Mouse (Mus musculus): ENCODE measurements around the gene Crebzf. TPM values are rescaled to one million over a fixed set of nuclear protein-coding genes. Genes with fewer than 3 reads are reported as not detected.

The Crebzf gene
- total RNA-seq (2021), result 10 to 100 TPM; 75.2 to 88.0 TPM
- long read RNA-seq, transcript Crebzf-201 (1 exons, 3,376 nt), result minor isoform, 9 of 54 reads
- long read RNA-seq, transcript Crebzf-209 (3 exons, 789 nt), result minor isoform, 5 of 54 reads
- long read RNA-seq, transcript Crebzf-203 (3 exons, 891 nt), result minor isoform, 8 of 54 reads
- long read RNA-seq, transcript Crebzf-205 (2 exons, 1,380 nt), result major isoform, 26 of 54 reads
- long read RNA-seq, partial matches to known transcripts, result 0 of 54 reads
- long read RNA-seq, other reads (novel, unspliced or antisense), result 1 of 54 reads

DNA sequence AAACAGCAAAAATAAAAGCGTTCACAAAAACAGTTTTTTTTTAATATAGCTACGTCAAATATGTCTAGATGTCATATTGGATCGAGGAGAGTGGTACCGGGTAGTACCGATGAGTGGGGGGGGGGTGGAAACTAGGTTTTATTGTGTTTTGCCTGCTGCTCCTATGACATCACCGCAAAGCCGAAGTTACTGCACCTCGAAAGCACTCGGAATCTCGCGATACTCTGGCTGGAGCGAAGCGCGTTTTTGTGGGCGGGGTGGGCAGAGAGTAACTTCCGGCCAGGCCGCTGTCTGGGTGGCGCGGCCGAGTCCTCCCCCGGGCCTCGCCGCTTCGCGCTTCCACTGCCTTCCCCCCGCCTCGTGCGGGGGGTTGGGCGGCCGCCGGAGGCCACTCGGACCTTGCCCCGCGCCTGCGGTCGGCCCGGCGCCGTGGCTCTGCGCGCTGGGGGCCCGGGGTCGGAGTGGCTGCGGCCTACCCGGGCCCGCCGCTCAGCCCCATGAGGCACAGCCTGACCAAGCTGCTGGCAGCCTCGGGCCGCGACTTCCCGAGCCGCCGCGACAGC is at the start of gene Crebzf:
Gene Crebzf (plus strand): TSS at position 212 of the 563 bp plus-strand sequence.
- DNase-seq (ENCODE audit: low spot score in 2 of 2), result peak; percentile 93 to 96

DNA sequence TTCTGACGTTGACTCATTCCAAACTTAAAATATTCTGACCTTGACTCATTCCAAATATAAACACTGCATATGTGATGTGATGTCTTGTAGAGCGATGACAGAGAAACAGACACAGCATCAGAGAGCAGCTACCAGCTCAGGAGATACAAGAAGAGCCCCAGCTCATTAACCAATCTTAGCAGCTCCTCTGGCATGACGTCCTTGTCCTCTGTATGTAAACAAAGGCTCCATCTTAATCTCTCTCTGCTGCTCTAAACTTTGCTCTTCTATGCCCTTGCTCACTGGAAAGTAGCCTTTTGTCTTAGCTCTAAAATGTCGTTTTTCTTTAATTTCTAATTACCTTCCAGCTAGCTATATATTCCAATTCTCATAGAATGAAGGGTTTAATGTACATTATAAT is 47.5 kb upstream of the Crebzf start:
- no peak for DNase-seq (ENCODE audit: low spot score in 2 of 2)

DNA sequence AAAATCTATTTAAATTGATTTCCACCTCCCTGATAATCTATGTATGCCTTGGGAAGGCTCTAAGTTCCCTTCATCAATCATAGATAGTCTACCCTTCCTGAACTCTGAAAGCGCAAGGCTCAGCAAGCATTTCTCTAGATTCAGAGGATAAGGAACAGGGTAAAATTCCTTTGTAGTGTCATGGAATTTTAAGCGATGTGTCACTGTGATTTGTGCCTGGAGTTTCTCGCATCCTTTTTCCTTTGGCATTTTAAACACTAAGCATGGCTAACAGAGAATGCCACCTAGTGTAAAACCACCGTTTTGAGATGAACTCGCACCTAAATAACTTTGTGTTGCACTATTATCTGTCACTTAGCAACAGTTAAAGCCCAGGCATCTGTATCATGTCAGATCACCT is 46.6 kb upstream of the Crebzf start:
- no peak for DNase-seq (ENCODE audit: low spot score in 2 of 2)

DNA sequence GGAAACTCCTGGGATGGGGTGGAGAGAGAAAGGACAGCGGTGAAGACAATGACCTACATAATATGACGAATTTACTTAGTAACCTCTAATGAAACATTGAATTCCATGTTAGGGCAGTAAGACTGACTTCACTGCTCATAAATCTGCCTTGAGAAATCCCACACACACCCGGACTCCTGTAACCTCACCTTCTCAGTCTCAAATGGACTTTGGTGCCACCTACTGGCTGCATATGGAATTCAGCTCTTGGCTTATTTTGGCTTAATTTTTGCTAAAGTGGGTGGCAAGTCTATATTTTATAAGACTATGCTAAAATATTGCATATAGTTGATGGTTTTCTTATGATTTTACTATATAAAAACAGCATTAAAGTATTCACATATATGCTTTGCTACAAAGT is 32.6 kb upstream of the Crebzf start:
- DNase-seq (ENCODE audit: low spot score in 2 of 2), result peak; percentile 71 to 76

DNA sequence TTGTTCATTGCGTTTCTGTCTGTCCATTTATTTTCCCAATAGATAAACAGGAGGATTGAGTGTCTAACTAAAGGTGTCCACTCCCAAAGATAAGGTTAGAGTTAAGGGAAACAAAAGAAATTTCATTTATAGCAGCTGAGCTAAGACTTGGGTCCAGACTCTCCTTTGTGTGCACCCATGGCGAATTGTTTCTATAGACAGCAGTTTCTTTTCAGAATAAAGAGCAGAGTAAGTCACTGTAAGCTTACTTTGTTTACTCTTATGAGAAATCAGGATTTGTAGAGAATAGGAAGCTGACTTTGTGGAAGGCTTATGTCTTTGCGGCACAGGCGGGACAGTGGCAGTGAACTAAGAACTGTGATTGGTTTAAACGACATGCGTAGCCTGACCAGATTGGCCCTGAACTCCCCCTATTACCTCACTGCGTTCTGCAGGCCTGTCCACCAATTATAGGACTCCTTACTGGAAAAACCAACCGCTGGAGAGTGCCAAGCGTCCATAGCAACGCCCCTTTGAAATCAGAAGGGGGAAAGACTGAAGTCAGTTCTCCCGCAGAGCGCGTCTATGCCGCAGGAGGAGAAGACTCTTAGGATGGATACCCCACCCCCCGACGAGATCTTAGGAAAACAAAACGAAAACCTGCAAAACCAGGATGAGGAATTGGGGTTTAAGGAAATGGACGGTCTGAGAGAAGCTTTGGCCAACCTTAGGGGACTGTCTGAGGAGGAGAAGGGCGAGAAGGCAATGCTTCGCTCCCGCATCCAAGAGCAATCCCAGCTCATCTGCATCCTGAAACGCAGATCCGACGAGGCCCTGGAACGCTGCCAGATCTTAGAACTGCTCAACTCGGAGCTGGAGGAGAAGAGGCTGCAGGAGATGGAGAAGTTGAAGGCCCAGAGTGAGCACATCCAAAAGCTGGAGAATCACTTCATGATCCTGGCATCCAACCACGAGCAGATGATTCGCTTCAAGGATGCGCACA is 16.2 kb upstream of the Crebzf start, which contains the start of gene Ccdc89:
Gene Ccdc89 (plus strand): TSS at position 558 of the 982 bp plus-strand sequence.
- DNase-seq (ENCODE audit: low spot score in 2 of 2), result peak; percentile 77 to 81

DNA sequence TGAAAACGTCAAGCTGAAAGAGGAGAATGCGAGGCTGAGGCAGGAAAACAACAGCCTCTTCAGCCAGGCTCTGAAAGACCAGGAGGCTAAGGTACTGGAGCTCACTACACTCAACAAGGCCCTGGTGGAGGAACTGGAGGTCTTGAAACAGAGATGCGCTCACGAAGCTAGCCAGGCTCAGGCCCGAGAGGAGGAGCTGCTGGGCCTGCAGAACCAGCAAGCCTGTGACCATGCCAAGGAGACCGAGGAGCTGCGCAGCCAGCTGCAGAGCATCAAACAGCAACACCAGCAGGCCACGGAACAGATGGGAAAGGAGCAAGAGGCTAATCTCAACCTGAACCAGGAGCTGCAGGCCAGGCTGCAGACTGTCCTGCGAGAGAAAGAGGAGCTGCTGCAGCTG is 15.5 kb upstream of the Crebzf start:
- no peak for DNase-seq (ENCODE audit: low spot score in 2 of 2)

DNA sequence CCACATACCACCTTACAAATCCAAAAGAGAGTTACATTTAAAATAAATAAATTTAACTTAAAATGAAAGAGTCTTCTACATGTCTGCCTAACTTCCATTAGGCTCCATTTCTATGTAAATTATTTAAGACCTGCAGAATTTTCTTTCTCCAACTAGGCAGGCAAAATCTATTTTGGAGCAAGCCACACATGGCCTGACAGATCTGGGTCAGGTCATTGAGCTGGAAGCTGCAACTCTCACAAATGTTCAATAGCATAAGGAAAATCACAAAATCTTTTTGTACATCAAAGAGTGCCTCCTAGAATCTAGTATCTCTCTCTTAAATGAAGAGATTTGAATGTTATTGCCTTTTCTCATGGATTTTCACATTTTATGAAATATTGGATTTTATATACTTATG is 10.3 kb upstream of the Crebzf start:
- DNase-seq (ENCODE audit: low spot score in 2 of 2), result no peak

DNA sequence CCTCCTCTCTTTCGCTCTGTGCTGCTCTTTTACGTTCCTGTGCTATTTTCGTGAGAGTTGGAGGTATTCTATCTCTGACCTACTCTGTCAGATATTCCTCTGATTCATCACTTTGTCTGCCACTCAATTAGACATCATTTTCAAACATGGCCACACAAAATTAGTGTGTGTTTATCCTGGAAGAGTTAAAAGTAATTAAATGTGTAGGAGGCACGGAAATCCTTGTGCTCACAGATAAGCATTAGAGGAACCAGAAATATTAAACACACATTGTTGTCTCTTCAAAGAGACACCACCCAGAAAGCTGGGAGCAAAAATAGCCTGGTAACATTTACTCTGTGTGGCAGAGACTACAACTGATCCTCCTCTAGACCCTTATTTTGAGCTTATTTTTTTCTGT is 2.5 kb upstream of the Crebzf start:
- DNase-seq (ENCODE audit: low spot score in 2 of 2), result no peak

DNA sequence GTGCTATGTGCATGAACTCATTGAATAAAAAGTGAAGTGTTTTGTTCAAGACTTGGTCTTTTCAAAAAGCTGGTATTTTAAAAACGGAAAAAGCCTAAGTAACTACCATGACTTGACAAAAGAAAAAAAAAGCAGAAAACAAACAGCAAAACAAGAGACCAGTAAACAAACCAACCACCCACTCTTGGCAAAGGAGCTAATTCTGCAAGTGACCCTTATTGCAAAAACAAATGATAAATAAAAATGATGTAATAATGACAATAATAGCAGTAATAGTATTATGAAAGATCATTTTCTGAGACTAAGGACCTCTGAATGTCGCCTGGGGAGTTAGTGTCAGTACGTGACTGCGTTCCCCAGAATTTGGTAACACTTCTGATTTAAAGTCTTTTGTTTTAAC is 459 bp upstream of the Crebzf start:
- no peak for DNase-seq (ENCODE audit: low spot score in 2 of 2)

DNA sequence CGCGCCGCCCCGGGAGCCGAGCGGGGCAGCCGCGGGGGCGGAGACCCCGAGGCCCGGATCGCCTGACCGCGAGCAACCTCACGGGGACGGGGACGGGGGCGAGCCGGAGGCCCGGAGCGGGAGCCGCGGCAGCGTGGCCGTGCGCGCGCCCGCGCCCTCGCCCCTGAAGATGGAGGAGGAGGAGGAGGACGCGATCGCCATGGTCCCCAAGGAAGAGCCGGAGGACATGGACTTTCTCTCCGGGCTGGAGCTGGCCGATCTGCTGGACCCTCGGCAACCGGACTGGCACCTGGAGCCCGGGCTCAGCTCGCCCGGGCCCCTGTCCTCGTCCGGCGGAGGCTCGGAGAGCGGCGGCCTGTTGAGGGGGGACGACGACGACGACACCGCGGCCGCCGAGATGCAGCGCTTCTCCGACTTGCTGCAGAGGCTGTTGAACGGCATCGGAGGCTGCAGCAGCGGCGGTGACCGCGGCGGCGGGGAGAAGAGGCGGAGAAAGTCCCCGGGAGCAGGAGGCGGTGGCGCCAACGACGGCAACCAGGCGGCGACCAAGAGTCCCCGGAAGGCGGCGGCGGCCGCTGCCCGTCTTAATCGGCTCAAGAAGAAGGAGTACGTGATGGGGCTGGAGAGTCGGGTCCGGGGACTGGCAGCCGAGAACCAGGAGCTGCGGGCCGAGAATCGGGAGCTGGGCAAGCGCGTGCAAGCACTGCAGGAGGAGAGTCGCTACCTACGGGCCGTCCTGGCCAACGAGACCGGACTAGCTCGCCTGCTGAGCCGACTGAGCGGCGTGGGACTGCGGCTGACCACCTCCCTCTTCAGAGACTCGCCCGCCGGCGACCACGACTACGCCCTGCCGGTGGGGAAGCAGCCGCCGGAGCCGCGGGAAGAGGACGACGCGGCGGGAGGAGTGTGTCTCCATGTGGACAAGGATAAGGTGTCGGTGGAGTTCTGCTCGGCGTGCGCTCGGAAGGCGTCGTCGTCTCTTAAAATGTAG is 867 bp downstream of the Crebzf start:
- peak; percentile 74 to 81 for DNase-seq (ENCODE audit: low spot score in 2 of 2)

DNA sequence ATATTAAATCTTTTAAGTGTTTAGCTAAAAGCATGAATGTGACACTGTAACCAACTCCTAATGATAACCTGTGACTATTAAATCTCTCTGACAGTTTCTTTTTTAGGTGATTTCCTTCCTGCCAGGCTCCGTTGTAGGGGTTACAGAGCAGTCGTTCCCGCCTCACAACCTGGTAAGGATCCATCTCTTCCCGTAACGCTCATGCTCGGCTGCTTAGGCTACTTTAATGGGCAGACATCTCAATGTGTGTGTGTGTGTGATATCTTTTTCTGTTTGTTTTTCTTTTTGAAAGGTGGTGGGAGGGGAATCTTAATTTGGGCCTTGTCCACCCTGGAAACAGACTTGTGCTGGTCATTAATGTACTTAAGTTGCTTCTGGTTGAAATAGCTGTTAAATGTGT is 1.7 kb downstream of the Crebzf start:
- no peak for DNase-seq (ENCODE audit: low spot score in 2 of 2)

DNA sequence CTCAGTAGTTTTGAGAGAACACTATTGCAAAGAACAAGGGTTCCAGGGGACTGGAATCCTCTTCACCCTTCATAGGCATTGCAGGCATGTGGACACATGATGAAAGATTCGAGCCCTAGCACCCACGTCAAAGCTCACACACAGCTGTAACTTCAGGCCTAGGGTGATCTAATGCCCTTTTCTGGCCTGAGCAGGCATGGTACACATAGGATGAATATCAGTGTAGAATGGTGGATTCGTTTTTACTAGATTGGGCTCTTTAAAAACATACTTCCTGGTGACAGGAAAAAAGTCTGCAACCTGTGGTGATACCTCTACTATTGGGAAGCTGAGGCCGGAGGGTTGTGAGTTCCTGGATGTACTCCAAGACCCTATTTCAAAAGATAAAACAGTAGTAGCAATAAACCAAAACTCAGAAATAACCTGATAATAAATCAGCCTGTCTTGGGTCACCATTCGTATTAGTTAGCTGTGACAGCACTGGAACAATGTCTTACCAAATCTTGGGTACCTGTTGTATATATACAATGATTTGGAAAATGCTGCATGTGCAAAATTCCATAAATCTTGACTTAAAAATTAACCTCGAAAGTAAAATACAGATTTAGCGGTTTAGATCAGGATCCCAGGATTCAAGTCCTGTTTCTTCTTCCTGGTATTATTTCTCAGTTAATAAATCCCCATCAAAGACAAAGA is 13.8 kb downstream of the Crebzf start:
- no peak for DNase-seq (ENCODE audit: low spot score in 2 of 2)

DNA sequence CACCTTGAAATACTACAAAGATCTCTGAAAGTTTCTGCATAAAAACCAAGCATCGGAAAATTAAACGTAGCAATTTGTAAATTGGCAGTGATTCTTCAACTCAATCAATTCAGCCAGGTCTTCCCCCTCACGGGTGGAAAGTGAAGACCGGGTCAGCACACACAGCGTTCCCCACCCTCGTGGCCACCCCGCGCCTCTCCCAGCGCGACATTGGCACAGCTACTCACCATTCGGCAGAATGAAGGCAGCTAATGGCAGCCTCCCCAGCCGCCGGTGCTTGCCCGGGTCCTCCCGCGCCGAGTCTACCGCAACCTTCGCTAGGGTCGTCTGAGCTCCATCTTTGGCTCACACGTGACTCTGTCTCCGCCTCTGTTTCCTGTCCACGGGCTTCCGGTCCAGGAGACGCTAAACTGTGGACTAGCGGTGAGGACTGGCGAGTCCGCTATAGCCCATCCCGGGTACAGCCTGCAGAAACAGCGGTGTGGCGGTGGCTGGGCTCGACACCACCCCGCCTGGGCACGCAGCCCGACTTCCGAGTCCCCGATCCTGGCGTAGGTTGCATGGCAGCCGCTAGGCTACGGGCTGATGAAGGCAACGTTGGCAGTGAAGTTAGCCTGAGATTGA is 14.4 kb downstream of the Crebzf start, which contains the start of gene Tmem126a:
Gene Tmem126a (minus strand): TSS at position 385 of the 624 bp plus-strand sequence.
- peak; percentile 80 to 86 for DNase-seq (ENCODE audit: low spot score in 2 of 2)

DNA sequence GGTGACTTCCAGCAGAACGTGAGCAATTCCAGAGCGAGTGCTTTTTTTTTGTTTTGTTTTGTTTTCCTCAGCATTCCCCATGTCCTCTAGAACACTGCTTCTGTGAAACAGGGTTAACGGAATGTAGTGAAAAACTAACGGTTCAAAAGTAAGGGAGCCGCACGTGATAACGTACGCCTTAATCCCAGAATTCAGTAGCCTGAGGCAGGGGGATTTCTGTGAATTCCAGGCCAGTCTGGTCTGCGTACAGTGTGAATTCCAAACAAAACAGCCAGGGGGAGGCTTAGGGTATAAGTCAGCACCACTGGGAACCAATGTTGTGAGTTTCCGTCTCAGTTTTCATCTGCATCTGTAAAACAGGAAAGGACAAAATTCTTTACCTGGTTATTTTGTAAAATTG is 15.0 kb downstream of the Crebzf start:
- no peak for DNase-seq (ENCODE audit: low spot score in 2 of 2)

DNA sequence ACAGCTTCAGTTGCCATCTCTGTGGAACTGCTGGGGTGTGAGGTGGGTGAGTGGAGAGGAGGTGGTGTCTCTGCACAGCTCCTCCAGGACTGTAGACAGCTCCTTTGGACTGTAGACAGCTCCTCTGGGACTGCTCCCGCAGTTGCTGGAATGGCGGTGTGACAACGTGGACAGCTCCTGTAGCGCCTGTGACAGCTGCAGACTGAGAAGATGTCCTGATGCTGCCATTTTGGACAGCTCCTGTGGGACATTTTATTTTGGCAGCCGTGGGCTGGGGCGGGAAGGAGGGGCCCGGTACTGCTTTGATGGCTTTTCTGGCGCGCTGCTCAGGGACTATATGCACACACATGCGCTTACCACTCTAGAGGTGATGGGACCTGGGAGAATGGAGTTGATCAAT is 17.8 kb downstream of the Crebzf start:
- DNase-seq (ENCODE audit: low spot score in 2 of 2), result no peak

DNA sequence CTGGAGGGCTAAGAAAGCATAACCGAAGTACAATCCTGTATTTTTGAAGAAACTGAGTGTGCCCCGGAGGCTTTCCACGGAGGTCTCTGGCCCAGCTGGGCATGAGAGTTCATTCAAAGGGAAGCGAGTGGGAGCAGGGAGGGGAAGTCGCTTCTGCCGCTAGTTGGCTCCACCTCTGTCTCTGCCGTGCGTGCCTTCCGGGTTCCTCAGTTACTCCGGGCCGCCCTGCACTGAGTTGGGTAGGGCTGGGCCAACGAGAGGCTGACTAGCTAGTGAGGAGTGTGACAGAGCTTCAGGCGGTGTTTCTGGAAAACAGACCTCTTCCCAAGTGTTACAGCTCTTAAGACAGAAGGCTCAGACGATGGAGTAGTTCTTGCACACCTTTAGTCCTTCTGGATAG is 18.4 kb downstream of the Crebzf start:
- no peak for DNase-seq (ENCODE audit: low spot score in 2 of 2)

DNA sequence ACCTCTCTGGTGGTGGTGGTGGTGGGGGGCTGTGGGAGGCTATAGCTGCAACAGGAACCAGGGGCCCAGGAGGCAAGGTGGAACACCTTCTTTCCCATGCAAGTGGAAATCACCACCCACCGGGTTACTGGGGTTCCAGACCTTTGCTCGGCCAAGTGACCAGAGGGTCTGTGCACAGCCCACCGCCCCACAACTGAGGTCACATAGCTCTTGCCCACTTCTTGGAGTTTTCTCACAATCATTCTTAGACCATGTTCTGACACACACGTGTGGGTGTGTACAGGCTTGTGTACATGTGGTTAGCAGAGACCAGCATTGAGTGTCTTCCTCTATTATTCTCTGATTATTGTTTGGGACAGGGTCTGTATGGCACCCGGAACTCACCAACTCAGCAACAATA is 18.9 kb downstream of the Crebzf start:
- DNase-seq (ENCODE audit: low spot score in 2 of 2), result no peak

DNA sequence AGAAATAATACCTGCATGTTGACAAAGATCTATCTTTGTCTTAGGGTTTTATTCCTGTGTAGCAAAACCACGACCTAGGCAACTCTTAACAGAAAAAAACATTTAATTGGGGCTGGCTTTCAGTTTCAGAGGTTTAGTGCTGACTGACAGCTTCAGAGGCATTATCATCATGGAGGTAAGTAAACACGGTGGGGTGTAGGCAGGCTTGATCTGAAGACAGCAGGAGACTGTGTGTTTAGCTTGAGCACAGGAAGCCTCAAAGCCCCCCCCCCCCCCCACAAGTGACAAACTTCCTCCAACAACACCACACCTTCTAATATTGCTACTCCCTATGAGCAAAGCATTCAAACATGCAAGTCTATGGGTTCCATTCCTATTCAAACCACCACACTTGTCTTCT is 31.0 kb downstream of the Crebzf start:
- DNase-seq (ENCODE audit: low spot score in 2 of 2), result no peak

DNA sequence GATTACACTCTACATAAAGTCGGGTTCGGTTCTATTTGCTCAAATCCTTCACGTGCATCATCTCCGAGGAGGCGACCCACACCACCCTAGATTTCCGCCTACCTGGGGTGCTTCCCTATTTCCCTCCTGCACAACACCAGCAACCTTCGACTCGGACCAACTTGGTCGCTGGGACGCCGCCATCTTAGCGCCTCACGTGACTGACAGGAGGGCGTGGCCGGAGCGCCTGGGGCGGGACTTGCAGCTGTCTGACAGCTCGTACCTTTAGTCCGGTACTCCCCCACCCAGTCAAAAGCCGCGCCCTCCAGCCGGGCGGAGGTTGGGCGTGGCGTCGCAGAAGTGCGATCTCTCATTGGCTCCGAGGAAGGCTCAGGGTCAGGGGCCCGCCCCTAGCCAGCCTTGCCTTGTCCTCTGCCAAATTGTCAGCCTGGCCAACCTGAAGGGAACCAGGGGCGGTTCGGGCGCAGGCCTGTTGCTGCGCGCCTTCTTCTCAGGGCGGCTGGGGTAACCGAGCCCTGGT is 33.3 kb downstream of the Crebzf start, which contains the start of gene Tmem126b:
Gene Tmem126b (minus strand): TSS at position 209 of the 520 bp plus-strand sequence.
- peak; percentile 97 to 98 for DNase-seq (ENCODE audit: low spot score in 2 of 2)
